Mouse (Mus musculus) embryonic facial prominence, embryonic 14.5 days (tissue): ENCODE data around the gene Glrx2. TPM values are rescaled to one million over a fixed set of nuclear protein-coding genes. Genes with fewer than 3 reads are reported as not detected.
"Not testable (repeated sequence)": the region's sequence is repeated elsewhere in the genome, so short reads cannot be mapped to it uniquely, and the experiment has no call there.

Experiments used
- ATAC-seq: fragments of 200-750 bp; cut with Nextera tagmentation; 2 replicates; pipeline ENCODE4 v1.8.0; 2017; ENCODE audit warnings: low read depth, moderate number of reproducible peaks, moderate TSS enrichment
- DNase-seq: peaks from one replicate; pipeline ENCODE4 v3.0.0-alpha.2; 2015; ENCODE audit warnings: low spot score
- H3K27ac ChIP-seq: fragments of 300-500 bp; sonication (generic); replicated peaks from 2 replicates; pipeline ENCODE4 v1.5.1; 2014; ENCODE audit warnings: low read depth, mild to moderate bottlenecking, low read length, moderate library complexity
- H3K27me3 ChIP-seq: fragments of 300-500 bp; sonication (generic); replicated peaks from 2 replicates; pipeline ENCODE4 v1.6.1; 2014; ENCODE audit warnings: low read length; ENCODE audit not compliant: control insufficient read depth, insufficient read depth
- H3K36me3 ChIP-seq: fragments of 300-500 bp; sonication (generic); 2 replicates; pipeline ENCODE4 v1.6.1; 2014; ENCODE audit warnings: low read length, mixed read lengths; ENCODE audit not compliant: control insufficient read depth, insufficient read depth
- H3K4me1 ChIP-seq: fragments of 300-500 bp; sonication (generic); 2 replicates; pipeline ENCODE4 v1.6.1; 2014; ENCODE audit warnings: antibody characterized with exemption, low read length; ENCODE audit not compliant: control insufficient read depth, insufficient read depth
- H3K4me2 ChIP-seq: fragments of 300-500 bp; sonication (generic); 2 replicates; pipeline ENCODE4 v1.6.1; 2014; ENCODE audit warnings: low read depth, mild to moderate bottlenecking, low read length, moderate library complexity, mixed read lengths
- H3K4me3 ChIP-seq: fragments of 300-500 bp; sonication (generic); 2 replicates; pipeline ENCODE4 v1.5.1; 2014; ENCODE audit warnings: low read depth, mild to moderate bottlenecking, low read length
- H3K9ac ChIP-seq: fragments of 300-500 bp; sonication (generic); 2 replicates; pipeline ENCODE4 v1.6.1; 2014; ENCODE audit warnings: low read depth, mild to moderate bottlenecking, low read length, moderate library complexity, mixed read lengths
- H3K9me3 ChIP-seq: fragments of 300-500 bp; sonication (generic); 2 replicates; pipeline ENCODE4 v1.6.1; 2016; ENCODE audit warnings: low read length; ENCODE audit not compliant: control insufficient read depth
- WGBS: fragments of 180-500 bp; shearing (Covaris S2); extraction: QIAGEN DNeasy Blood & Tissue Kit; methylation state at CpG from one replicate; pipeline ENCODE4 v1.1.7; 2014; 5-methylcytosine and 5-hydroxymethylcytosine counted together
- polyA plus RNA-seq: library from polyadenylated mRNA; unstranded; fragments of >200 nt; fragmentation: Nextera tagmentation; extraction: Ambion mirVana; gene quantifications from 2 replicates; pipeline ENCODE4 v1.2.1, GENCODE M21; 2014

Gene Glrx2
- polyA plus RNA-seq = 71.6 and 71.7 TPM in 2 replicates

DNA sequence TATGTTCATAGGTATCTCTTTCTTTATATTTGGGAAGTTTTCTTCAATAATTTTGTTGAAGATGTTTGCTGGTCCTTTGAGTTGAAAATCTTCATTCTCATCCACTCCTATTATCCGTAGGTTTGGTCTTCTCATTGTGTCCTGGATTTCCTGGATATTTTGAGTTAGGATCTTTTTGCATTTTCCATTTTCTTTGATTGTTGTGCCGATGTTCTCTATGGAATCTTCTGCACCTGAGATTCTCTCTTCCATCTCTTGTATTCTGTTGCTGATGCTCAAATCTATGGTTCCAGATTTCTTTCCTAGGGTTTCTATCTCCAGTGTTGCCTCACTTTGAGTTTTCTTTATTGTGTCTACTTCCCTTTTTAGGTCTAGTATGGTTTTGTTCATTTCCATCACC lies at the start of gene Glrx2:
Gene Glrx2, plus strand, starts transcription at position 301 of the 400 bp plus-strand sequence.
- DNase-seq, H3K36me3 ChIP-seq, H3K9me3 ChIP-seq, H3K9ac ChIP-seq, H3K27me3 ChIP-seq, H3K4me1 ChIP-seq, ATAC-seq, H3K27ac ChIP-seq, H3K4me3 ChIP-seq, H3K4me2 ChIP-seq: not testable (repeated sequence)
- no CpG with 5 or more reads among the region's 2 CpGs for WGBS

- Histone ChIP-seq H3K4me1 (no peaks in the 10 kb centered on the region), H3K27ac (no peak overlapping the region), H3K9ac (no peak overlapping the region), H3K4me3 (no peak overlapping the region), H3K9me3 (no peaks in the 10 kb centered on the region), H3K27me3 (no peaks in the 10 kb centered on the region), H3K4me2 (no peak overlapping the region), H3K36me3 (peaks cover 52% of the 10 kb centered on the region)
- 84% methylated on average over 4 of the region's 4 CpGs for WGBS
- ATAC-seq = no peak
- DNase-seq = peak; percentile 8
Observed at GRCm38 (mm10) chr1:143675734-143676361, 40.3 kb upstream of the Glrx2 start.

- no peak for ATAC-seq
- no peaks in the 10 kb centered on the region for H3K9me3 ChIP-seq
- H3K36me3 ChIP-seq = peaks cover 61% of the 10 kb centered on the region
- no peak for DNase-seq
- WGBS = 98% methylated on average over 5 of the region's 5 CpGs
- H3K4me2 ChIP-seq = no peak overlapping the region
- H3K4me3 ChIP-seq = no peak overlapping the region
- no peak overlapping the region for H3K27ac ChIP-seq
- H3K9ac ChIP-seq = no peak overlapping the region
- no peaks in the 10 kb centered on the region for H3K4me1 ChIP-seq
- H3K27me3 ChIP-seq = no peaks in the 10 kb centered on the region
Observed at GRCm38 (mm10) chr1:143681108-143681507, 35.0 kb upstream of the Glrx2 start.

GRCm38 (mm10) chr1:143684849-143685248 lies 31.3 kb upstream of the Glrx2 start:
- H3K36me3 ChIP-seq = peaks cover 64% of the 10 kb centered on the region

DNA sequence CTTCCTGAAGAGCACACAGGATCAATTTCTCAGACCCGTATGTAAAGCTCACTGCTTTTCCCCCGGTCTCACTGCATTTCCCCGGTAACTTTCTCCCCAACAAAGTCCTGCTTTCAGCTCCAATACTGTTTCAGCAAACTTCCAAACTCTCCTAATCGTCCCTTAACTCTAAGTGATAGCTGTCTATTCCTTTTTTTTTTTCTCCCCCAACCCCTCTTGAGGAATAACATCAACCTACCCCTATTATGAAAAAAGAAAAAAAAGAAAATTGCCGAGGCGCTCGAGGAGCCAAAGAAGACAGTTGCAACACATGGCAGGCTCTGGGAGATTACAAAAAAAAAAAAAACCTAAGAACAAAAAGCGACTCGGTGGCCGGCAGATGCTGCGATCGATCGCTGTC lies 14.4 kb upstream of the Glrx2 start:
- WGBS = 0% methylated on average over 13 of the region's 13 CpGs
- H3K9ac ChIP-seq = peak overlapping the region; percentile 94
- no peaks in the 10 kb centered on the region for H3K9me3 ChIP-seq
- peak overlapping the region; percentile 88 for H3K4me3 ChIP-seq
- peaks cover 16% of the 10 kb centered on the region for H3K36me3 ChIP-seq
- H3K4me1 ChIP-seq = peaks cover 6% of the 10 kb centered on the region
- no peaks in the 10 kb centered on the region for H3K27me3 ChIP-seq
- H3K4me2 ChIP-seq = peak overlapping the region; percentile 57
- no peak for ATAC-seq
- no peak for DNase-seq
- H3K27ac ChIP-seq = peak overlapping the region; percentile 92; the same call in 1 of the 2 replicates

More at GRCm38 (mm10) chr1:143684849-143685248, 31.3 kb upstream of the Glrx2 start:
- Histone ChIP-seq H3K9me3 (no peaks in the 10 kb centered on the region), H3K4me3 (no peak overlapping the region), H3K27ac (no peak overlapping the region), H3K4me1 (no peaks in the 10 kb centered on the region), H3K27me3 (no peaks in the 10 kb centered on the region), H3K4me2 (no peak overlapping the region), H3K9ac (no peak overlapping the region)
- ATAC-seq (no peak), DNase-seq (no peak)
- WGBS = 87% methylated on average over 3 of the region's 3 CpGs

DNA sequence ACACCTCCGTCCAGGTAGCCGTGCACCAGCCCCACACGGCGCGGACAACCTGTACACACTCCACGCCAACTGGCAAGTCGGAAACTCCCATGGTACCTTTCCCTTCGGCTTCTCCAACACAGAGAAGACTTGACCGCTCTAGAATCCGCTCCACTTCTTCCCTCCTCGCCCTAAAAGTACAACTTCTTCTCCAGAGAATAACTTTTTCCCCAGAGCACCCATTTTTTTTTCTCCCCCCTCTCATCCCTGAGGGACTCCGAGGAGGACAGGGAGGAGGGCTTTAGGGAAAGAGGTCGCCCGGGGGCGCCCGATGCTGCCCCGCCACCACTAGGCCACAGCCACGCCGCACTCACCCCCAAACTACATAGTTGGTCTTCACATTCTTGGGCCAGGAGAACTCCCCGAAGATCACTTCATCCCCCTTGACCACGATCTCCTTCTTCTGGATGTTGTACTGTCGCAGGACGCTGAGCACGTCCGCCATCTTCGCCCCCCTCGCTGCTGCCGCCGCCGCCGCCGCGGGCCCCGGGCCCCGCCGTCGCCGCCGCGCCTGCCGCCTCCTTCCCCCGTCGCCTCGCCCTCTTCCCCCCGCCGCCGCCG lies 13.9 kb upstream of the Glrx2 start:
- Histone ChIP-seq H3K4me2 (peak overlapping the region; percentile 57), H3K27ac (peak overlapping the region; percentile 92), H3K36me3 (peaks cover 12% of the 10 kb centered on the region), H3K9me3 (no peaks in the 10 kb centered on the region), H3K4me3 (peak overlapping the region; percentile 88), H3K4me1 (peaks cover 6% of the 10 kb centered on the region), H3K27me3 (no peaks in the 10 kb centered on the region), H3K9ac (peak overlapping the region; percentile 94)
- under 1% methylated on average over 39 of the region's 48 CpGs for WGBS
- peak; percentile 68 for ATAC-seq
- peak; percentile 33 for DNase-seq

DNA sequence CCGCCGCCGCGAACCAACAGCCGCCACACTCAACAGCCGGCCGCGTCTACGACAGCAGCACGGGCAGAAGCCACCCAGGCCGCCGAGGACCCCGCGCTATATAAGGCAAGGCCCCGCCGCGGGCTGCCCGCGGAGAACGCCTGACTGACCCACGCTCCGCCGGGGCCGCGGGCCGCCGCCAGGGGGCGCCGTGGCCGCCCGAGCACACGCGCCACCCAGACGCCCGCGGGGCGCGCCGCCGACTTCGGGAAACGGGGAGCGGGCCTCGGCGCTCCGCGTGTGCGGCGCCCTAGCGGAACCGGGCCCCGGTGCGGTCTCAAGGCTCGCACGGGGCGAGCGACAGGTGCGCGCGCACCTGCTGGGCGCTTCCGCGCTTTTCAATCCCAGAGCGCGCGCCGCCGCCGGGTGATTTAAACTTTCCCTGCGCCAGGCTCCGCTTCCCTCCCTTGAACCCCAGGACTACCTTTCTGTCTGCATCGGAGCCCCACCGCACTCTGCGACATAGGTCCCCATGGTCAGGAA lies 13.3 kb upstream of the Glrx2 start, which contains the start of gene Cdc73:
Gene Cdc73, minus strand, starts transcription at position 153 of the 522 bp plus-strand sequence.
- Histone ChIP-seq H3K4me1 (peaks cover 6% of the 10 kb centered on the region), H3K4me2 (peak within 1 kb of the TSS; percentile 57), H3K4me3 (peak within 1 kb of the TSS; percentile 88), H3K36me3 (peaks cover 8% of the 10 kb centered on the region), H3K27me3 (no peaks in the 10 kb centered on the region), H3K27ac (peak within 1 kb of the TSS; percentile 92), H3K9me3 (no peaks in the 10 kb centered on the region), H3K9ac (peak within 1 kb of the TSS; percentile 94)
- DNase-seq (peak; percentile 93), ATAC-seq (peak; percentile 99)
- WGBS = under 1% methylated on average over 29 of the region's 74 CpGs

DNA sequence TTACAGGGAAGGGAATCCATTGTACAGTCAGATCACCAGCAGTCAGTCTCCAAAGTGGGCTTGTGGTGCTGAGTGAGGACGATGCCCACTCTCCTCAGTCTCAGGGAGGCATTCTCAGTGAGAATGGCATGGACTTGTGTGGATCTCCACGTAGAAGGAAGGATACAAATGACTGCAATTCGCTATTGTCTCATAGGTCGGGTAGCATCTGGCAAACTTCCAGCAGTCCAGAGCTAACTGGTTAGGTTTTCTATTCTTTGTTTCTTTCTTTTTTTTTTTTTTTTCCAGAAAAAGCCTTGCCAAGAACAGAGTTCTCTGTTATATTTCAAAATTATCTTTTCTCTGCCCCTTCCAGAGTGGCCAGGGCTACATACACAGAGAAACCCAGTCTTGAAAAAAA lies 9.1 kb upstream of the Glrx2 start:
- ATAC-seq (no peak), DNase-seq (peak; percentile 21)
- no peak overlapping the region for H3K4me2 ChIP-seq
- no peak overlapping the region for H3K27ac ChIP-seq
- WGBS = 72% methylated on average over 4 of the region's 4 CpGs
- H3K4me1 ChIP-seq = no peaks in the 10 kb centered on the region
- no peaks in the 10 kb centered on the region for H3K9me3 ChIP-seq
- no peak overlapping the region for H3K4me3 ChIP-seq
- no peak overlapping the region for H3K9ac ChIP-seq
- no peaks in the 10 kb centered on the region for H3K36me3 ChIP-seq
- H3K27me3 ChIP-seq = no peaks in the 10 kb centered on the region
